Mouse (Mus musculus): ENCODE measurements at regions not wholly inside any gene's neighbourhood (a gene's known extent, or its start where the extent isn't known, plus 50 kb on each side); places are given as distances from the start of the nearest gene placed in this dataset.

GRCm38 (mm10) chrX:12219474-12219873 is 59.3 kb upstream of the Bcor start:
- no peak for DNase-seq (ENCODE audit: low spot score in 2 of 2)

GRCm38 (mm10) chrX:12224314-12224713 is 64.2 kb upstream of the Bcor start:
- DNase-seq (ENCODE audit: low spot score in 2 of 2) = no peak

DNA sequence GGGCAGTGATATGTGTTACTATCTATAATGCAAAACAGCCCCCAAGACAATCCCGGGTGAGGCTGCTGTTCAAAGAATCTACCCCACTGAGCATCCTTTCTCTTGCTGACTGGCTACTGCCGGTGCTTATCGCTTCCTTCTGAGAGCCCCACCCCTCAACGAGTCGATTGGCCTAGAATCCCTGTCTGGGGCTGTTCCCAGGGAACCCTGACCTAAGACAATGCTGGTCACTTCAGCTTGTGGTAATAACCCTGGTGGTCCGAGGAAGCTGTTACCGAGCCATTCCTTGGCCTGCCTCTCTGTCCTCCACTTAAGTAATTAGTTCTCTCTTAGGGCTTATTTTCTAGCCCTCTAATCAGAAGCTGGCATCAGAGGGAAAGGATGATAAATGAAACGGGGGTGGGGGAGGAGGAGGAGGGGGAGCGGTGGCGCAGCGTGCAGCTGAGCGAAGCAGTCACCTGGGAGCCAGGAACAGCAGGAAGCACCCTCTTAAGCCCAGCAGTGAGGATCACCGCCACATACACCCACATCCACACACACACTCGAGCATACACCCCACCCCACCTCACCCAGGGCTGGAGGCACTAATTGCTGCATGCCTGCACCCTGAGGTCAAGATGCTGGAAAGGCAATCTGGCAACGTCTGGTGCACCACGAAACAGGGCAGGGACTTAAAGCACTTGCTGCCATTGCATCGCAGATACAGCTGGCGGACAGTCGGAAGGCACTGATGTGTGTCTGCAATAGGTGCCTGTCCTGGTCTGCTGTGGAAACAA is 65.1 kb upstream of the Bcor start:
- peak in 1 of 2 experiments; percentile 7 for DNase-seq (ENCODE audit: low spot score in 2 of 2)

GRCm38 (mm10) chrX:12225892-12226206 is 65.7 kb upstream of the Bcor start:
- DNase-seq (ENCODE audit: low spot score in 2 of 2) = peak in 1 of 2 experiments; percentile 9

DNA sequence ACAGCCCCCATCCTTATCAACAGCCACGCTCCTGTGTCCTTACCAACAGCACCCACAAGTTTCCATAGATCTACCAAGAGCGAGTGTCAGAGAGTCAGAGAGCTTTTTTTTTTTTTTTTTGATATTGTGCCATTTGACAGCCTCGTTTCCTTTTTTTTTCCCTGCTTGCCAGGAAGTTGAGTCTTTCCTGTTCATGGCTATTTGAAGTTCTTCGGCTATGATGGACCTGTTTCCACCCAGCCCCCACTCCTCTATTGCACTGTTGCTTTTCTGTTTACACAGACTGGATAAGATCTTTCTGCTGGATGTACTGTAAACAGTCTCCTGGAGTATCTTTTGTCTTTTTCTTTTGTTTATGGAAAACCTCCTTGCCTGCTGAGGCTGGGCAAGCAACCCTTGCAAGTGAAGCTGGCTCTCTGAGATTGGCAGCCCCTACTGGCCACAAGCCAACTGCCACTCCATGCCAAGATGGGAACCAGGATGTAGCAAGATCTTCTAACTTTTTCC is 80.4 kb upstream of the Bcor start:
- peak in 1 of 2 experiments; percentile 9 for DNase-seq (ENCODE audit: low spot score in 2 of 2)

GRCm38 (mm10) chrX:12241751-12242150 is 81.6 kb upstream of the Bcor start:
- DNase-seq (ENCODE audit: low spot score in 2 of 2) = no peak

DNA sequence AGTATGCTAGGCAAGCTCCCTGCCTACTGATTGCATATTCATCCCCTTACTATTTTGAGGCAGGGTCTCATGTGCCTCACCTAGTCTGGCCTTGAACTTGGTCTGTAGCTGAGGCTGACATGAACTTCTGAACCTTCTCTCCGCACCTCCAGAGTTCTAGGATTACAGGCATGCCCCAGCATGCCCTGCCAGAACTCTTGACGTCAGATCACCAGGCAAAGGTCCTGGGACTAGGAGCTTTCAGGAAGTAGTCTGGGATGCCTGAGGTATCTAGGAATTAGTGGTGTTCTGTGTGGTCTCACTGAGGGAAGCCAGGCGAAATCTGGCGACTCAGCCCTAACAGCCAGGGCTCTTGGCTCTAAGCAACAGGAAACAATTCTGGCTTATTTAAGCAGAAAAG is 88.9 kb upstream of the Bcor start:
- DNase-seq (ENCODE audit: low spot score in 2 of 2) = no peak

DNA sequence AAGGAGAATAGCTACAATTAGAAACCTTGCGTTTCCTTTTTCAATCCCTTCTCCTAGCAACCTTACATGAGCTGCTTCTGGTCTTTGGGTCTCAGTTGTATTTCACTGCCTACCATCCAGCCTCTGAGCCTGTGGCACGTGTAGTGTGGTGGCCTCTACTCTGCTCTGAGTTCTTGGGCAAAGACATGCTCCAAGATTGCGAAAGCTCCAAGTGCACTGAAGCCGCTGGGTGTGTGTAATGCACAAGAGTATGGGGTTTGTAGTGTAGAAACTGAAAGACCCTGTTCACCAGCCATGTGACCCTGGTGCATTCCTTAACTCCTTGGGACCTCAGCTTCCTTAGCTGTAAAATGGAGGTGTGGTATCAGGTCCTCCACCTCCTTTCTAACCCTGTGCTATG is 89.8 kb upstream of the Bcor start:
- DNase-seq (ENCODE audit: low spot score in 2 of 2) = no peak

DNA sequence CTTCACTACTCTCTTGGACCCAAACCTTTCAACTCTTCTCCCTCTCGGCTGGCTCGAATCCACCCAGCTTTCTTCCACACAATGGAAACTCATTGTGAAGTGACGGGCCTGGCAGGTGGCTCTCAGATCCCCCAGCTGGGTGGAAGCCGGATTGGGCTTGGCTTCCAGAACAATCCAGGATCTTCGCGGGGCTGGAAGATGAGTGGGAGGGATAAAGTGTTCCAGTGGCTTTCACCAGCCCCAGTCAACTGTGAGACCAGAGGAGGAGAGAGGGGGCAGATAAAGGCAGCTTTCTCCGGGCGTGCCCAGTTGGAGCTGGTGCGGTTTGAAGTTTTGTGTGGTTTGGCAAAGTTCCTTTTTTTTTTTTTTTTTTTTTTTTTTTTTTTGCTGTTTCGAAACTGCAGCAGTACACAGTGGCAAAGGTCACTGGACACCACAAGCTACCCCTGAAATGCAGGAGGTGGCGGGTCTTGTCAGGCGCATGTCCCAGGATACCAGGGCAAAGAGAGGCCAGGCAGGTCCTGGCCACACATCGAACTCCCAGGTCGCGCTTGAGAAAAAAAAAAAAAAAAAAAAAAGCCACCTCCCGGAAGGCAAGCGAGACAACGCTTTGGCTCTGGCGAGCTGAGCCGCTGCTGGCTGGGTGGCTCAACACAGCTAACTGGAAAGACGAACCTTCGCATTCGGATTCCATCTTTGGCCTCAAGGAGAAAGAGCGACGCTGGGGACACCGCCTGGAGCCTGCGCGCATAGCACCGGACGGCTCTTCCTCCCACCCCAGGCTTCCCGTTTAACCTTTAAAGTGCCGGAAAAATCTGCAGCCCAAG is 91.9 kb upstream of the Bcor start:
- DNase-seq (ENCODE audit: low spot score in 2 of 2) = peak in 1 of 2 experiments; percentile 46

GRCm38 (mm10) chrX:12252680-12253021 is 92.5 kb upstream of the Bcor start:
- DNase-seq (ENCODE audit: low spot score in 2 of 2) = no peak

DNA sequence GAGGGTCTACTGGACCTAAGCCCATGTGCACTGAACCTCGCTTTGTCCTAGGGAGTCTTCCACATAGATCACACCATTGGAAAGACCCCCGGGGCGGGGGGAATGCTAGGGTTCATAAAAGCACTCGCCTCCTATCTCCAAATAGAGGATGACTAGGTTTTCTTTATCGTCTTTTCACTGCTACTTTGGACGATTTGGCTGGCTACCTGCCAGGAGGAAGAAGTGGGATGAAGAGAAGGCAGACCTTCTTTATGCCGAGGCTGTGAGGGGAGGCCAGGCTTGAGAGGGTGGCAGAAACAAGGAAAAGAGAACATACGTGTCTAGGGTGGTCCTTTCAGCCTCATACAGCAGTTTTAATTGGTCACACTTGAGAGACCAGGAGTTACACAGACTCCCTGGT is 96.6 kb upstream of the Bcor start:
- DNase-seq (ENCODE audit: low spot score in 2 of 2) = no peak

DNA sequence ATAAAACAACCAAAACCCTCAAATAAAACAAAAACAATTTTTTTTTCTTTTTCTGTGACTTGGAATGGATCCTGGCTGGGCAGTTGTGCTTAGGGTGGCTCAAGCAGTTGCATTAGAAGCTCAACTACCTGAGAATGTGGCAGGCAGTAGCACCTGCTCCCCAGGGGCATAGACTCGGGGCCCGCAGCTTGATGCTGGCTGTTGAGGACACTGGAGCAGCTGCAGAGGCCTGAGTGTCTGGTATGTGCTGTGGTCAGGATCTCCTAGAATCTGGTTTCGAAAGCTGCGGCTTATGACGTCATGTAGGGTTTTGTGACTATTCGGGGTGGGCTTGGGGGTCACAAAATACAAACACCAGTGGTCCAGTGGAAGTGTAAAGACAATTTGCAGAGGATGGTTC is 103.7 kb upstream of the Bcor start:
- no peak for DNase-seq (ENCODE audit: low spot score in 2 of 2)

- no peak for DNase-seq (ENCODE audit: low spot score in 2 of 2)
Observed at GRCm38 (mm10) chrX:12284741-12285140, 124.6 kb upstream of the Bcor start.

DNA sequence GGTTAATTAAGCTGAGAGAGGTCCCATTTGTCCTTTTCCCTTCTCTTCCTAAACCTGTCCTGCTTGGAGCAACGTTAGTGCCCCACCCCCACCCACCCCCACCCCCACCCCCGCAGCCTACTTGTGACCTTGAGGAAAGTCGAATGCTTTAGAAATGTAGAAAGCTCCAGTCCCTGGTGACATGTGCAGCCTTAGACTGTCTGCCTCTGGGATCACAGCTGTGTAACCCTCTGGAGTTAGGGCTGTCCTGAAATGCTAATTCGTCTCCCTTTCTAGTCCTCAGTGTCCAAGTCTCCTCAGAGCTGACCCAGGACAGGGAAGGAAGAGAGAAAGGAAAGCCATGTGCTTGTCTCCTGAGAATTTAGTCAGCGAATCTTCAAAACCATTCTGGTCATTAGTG is 125.0 kb upstream of the Bcor start:
- no peak for DNase-seq (ENCODE audit: low spot score in 2 of 2)

- no peak for DNase-seq (ENCODE audit: low spot score in 2 of 2)
Observed at GRCm38 (mm10) chrX:12285976-12286909, 126.1 kb upstream of the Bcor start.

DNA sequence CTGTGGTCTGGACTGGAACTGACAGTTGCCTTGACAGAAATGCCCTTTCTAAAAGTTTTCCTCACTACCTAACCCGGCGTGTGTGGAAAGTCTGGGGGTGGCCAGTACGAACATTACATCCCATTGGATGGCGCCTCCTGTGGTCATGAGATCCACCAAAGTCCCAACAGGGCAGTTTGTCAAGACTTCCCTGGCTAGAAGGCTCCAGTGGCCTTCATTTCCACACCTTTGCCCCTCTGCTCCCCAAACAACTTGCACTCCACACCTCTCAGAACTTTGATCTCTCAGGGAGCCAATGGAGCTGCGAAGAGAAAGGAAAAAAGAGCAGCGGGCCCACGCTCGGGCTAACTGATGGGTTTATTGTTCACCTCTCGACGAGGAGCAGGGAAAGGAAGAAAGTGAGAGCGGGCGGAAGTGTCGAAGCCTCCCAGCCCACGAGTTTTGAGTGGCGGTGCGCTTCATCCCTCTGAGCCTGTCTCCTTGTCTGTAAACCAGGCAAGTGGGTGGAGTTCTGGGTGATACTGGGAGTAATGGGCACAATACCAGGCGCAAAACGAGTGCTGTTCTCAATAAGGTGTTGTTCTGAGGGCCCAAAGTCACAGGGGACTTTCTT is 126.9 kb upstream of the Bcor start:
- DNase-seq (ENCODE audit: low spot score in 2 of 2) = no peak

DNA sequence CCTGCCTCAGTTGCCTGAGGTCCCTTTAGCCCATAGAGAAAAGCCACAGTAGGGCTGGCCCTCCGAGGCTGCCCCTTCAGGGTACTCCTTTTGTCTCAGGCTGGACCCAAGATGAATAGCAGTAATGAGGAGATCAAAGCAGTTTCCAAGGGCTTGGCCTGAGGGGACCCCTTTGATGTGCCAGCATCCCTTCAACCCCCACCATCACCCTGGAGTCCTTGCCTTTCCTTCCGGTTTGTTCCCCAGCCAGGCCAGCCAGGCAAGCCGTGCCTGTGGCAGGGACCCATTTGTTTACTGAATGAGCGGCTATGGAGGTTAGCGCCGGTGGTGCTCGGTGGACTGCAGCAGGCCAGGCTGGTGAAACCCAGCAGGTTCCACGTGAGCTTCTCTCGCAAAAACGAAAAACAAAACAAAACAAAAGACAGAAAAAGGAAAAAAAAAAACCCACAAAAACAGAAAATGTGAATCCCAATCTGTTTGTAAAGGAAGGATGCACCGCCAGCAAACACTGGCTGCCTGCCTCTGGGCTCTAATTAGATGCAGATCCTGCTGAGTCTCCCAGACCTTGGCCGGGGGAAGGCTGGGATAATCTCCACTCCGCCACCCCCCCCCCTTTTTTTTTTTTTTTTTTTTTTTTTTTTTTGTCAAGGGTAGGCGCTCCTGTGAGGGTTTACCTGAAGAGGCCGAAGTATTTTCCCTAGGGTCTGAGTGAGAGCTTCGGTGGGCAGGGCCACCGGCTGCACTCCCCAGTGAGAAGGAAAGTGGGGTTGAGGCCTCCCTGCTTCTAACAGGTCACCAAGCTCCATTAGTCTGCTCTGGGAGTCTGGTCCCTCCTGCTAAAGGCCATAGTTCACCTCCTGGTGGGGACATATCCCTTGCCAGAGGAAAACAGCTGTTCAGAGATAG is 127.8 kb upstream of the Bcor start:
- DNase-seq (ENCODE audit: low spot score in 2 of 2) = no peak

- DNase-seq (ENCODE audit: low spot score in 2 of 2) = no peak
Observed at GRCm38 (mm10) chrX:12288562-12289117, 128.5 kb upstream of the Bcor start.

DNA sequence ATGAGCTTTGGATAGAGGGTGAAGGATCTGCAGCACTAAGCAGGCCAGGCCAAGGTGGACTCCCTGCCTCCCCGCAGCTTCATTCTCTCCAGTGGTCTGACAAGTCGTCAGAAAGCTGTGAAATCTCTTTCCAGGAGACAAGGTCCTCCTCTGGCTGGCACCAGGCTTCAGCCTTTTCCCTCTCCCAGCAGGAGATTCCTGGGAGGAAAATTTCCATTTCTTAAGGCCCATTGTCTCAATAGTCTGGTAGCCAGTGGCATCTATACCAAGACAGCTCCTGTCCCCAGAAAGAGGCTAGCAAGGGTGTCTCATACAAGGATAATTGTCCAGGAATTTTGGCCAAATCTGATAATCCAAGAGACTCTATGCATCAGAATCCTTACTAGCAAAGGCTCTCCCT is 133.0 kb upstream of the Bcor start:
- DNase-seq (ENCODE audit: low spot score in 2 of 2) = no peak

- DNase-seq (ENCODE audit: low spot score in 2 of 2) = no peak
Observed at GRCm38 (mm10) chrX:12294452-12294851, 134.3 kb upstream of the Bcor start.

Data from layer of hippocampus, adult 18-20 months (tissue).